Mouse (Mus musculus) embryonic facial prominence, embryonic 15.5 days (tissue): ENCODE data around the gene Cpvl. TPM values are rescaled to one million over a fixed set of nuclear protein-coding genes. Genes with fewer than 3 reads are reported as not detected.

ENCODE experiments used
- ATAC-seq: fragments of 200-750 bp; cut with Nextera tagmentation; 2 replicates; pipeline ENCODE4 v1.8.0; 2017; ENCODE audit warnings: low read depth, moderate TSS enrichment; ENCODE audit not compliant: insufficient number of reproducible peaks, low FRiP score, low TSS enrichment
- H3K27ac ChIP-seq: fragments of 300-500 bp; sonication (generic); replicated peaks from 2 replicates; pipeline ENCODE4 v1.5.1; 2015; ENCODE audit warnings: mild to moderate bottlenecking, inconsistent platforms
- H3K27me3 ChIP-seq: fragments of 300-500 bp; sonication (generic); 2 replicates; pipeline ENCODE4 v1.6.1; 2015; ENCODE audit warnings: inconsistent platforms
- H3K36me3 ChIP-seq: fragments of 300-500 bp; sonication (generic); 2 replicates; pipeline ENCODE4 v1.6.1; 2015; ENCODE audit warnings: mild to moderate bottlenecking, inconsistent platforms
- H3K4me1 ChIP-seq: fragments of 300-500 bp; sonication (generic); 2 replicates; pipeline ENCODE4 v1.6.1; 2015; ENCODE audit warnings: inconsistent platforms
- H3K4me2 ChIP-seq: fragments of 300-500 bp; sonication (generic); replicated peaks from 2 replicates; pipeline ENCODE4 v1.6.1; 2015; ENCODE audit warnings: mild to moderate bottlenecking, inconsistent platforms
- H3K4me3 ChIP-seq: fragments of 300-500 bp; sonication (generic); replicated peaks from 2 replicates; pipeline ENCODE4 v1.5.1; 2015; ENCODE audit warnings: mild to moderate bottlenecking, inconsistent platforms
- H3K9ac ChIP-seq: fragments of 300-500 bp; sonication (generic); 2 replicates; pipeline ENCODE4 v1.6.1; 2015; ENCODE audit warnings: inconsistent platforms
- H3K9me3 ChIP-seq: fragments of 300-500 bp; sonication (generic); replicated peaks from 2 replicates; pipeline ENCODE4 v1.6.1; 2016; ENCODE audit warnings: inconsistent platforms
- WGBS: fragments of 180-500 bp; shearing (Covaris S2); methylation state at CpG from one replicate; pipeline ENCODE4 v1.1.7; 2015; 5-methylcytosine and 5-hydroxymethylcytosine counted together
- polyA plus RNA-seq: library from polyadenylated mRNA; unstranded; fragments of >200 nt; fragmentation: Nextera tagmentation; extraction: Ambion mirVana; gene quantifications from 2 replicates; pipeline ENCODE4 v1.2.1, GENCODE M21; 2015

Gene Cpvl
- polyA plus RNA-seq, 1 experiment from 2014 or later = not detected

DNA sequence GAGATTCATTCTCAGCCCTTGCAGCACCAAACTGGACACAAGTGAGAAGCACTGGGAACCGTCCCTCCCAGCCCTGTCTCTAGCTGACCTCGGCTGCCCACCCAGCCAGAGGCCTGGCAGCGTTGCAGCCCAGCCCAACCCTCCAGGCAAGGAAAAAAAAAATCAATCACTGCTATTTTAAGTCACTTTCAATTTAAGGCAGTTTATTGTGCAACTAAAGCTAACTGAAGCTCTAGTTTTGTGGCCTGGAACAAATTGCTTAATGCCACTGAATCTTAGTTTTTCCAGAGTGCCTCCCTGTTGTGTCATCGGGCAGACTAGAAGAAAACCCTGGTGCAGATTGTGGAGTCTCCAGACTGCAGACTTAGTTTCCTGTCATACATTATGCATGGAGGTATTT is 17.0 kb upstream of the Cpvl start:
- Histone ChIP-seq H3K27ac (no peak overlapping the region), H3K36me3 (no peaks in the 10 kb centered on the region), H3K9me3 (no peaks in the 10 kb centered on the region), H3K27me3 (no peaks in the 10 kb centered on the region), H3K4me2 (no peak overlapping the region), H3K4me1 (peaks cover 9% of the 10 kb centered on the region; the same call in 1 of the 2 replicates), H3K4me3 (no peak overlapping the region), H3K9ac (no peak overlapping the region)
- WGBS = 17% methylated on average over 4 of the region's 4 CpGs
- ATAC-seq = no peak

DNA sequence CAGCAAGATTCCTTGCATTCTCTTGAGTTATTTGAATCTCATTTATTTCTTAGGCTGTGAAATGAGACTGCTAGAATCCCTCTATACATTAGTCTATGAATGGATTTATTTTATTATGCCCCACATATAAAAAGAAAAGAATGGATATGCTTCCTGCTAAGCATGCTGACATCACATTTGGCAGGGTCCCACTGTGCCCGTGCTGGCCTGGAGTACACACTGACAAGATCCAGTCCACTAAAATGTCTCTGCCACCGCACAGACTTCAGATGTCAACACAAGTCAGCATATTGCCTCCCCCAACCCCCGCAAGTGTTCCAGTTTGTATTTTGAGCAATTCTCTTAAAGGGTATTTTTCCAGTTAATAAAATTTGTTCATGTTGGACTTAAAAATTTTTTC is 13.9 kb upstream of the Cpvl start:
- no peaks in the 10 kb centered on the region for H3K36me3 ChIP-seq
- no peak overlapping the region for H3K4me2 ChIP-seq
- H3K9me3 ChIP-seq = no peaks in the 10 kb centered on the region
- no peak overlapping the region for H3K4me3 ChIP-seq
- no peaks in the 10 kb centered on the region for H3K27me3 ChIP-seq
- H3K27ac ChIP-seq = no peak overlapping the region
- peaks cover 9% of the 10 kb centered on the region; the same call in 1 of the 2 replicates for H3K4me1 ChIP-seq
- no peak overlapping the region for H3K9ac ChIP-seq
- 58% methylated on average over 3 of the region's 3 CpGs for WGBS
- no peak for ATAC-seq

DNA sequence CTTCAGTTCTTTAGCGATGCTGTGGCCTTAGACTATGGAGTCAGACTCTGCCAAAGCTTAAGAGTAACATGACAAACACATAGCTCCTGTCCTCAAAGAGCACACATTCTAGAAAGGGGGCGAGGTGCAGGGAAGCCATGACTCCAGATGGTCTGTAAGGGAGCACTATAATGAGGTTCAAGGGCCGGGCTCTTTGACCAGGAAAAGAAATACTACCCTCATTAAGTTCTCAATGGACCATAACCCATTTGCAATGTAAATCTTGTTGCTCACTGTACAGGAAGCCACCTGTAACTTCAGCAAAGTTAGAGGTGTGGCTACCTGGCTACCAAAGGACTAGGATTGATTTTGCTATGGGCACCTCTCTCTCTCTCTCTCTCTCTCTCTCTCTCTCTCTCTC is 8.8 kb upstream of the Cpvl start:
- Histone ChIP-seq H3K36me3 (no peaks in the 10 kb centered on the region), H3K9me3 (no peaks in the 10 kb centered on the region), H3K27me3 (no peaks in the 10 kb centered on the region), H3K27ac (no peak overlapping the region), H3K4me3 (no peak overlapping the region), H3K4me2 (no peak overlapping the region), H3K4me1 (no peaks in the 10 kb centered on the region), H3K9ac (no peak overlapping the region)
- ATAC-seq = no peak
- WGBS = 83% methylated on average over 3 of the region's 3 CpGs

DNA sequence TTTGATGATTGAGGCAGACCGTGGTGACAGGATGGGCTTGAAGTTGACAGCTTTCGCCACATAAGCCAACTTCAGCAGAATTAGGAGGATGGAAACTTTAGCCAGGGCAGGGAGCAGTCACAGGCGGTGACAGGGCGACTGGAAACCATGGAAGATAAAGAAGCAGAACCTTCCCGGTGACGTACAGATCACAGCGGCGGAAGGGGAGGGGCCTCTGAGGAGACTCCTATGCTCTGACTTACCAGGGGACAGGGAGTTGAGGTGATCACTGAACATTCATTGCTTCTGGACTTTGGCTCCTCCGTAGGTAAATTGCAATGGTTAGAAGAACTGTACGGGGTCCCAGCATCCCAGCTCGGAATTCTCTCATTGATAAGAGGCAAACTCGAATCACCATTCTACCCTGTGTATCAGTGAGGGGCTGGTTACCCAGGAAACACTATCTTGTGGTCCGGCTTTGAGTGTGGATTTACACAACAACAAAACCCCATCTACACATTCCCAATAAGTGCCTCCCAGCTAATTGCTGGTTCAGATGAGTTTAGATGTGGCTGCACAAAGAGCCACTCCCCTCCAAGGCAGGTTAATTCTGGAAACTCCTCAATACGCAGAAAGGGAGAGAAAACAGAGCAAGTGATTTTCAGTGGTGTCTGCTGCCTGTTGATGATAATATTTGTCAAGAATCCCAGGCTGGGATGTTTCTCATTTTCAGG is 8.0 kb upstream of the Cpvl start:
- Histone ChIP-seq H3K4me3 (no peak overlapping the region), H3K36me3 (no peaks in the 10 kb centered on the region), H3K4me2 (no peak overlapping the region), H3K4me1 (no peaks in the 10 kb centered on the region), H3K27me3 (no peaks in the 10 kb centered on the region), H3K9ac (no peak overlapping the region), H3K27ac (no peak overlapping the region), H3K9me3 (no peaks in the 10 kb centered on the region)
- WGBS = 65% methylated on average over 14 of the region's 14 CpGs
- no peak for ATAC-seq

DNA sequence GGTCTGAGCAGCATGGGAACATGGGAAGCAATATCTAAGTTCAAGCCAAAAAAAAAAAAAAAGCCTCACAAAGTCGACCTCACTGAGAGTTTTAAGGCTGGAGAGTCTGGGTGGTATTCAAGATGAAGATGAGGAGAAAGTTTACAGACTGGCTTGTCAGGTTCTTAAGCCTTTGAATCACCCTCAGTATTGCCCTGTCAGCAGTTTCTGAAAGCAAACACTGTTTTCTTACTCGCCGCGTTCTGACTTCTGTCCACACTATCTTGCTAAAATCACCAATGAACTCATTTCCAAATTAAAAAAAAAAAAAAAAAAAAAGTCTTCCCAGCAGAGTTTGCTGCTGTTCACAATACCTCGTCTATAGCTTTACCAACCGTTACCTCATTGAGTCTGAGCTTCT is 5.3 kb upstream of the Cpvl start:
- Histone ChIP-seq H3K9ac (no peak overlapping the region), H3K9me3 (no peaks in the 10 kb centered on the region), H3K27ac (no peak overlapping the region), H3K27me3 (no peaks in the 10 kb centered on the region), H3K36me3 (no peaks in the 10 kb centered on the region), H3K4me2 (no peak overlapping the region), H3K4me1 (no peaks in the 10 kb centered on the region), H3K4me3 (no peak overlapping the region)
- no peak for ATAC-seq
- WGBS = 67% methylated on average over 6 of the region's 6 CpGs

DNA sequence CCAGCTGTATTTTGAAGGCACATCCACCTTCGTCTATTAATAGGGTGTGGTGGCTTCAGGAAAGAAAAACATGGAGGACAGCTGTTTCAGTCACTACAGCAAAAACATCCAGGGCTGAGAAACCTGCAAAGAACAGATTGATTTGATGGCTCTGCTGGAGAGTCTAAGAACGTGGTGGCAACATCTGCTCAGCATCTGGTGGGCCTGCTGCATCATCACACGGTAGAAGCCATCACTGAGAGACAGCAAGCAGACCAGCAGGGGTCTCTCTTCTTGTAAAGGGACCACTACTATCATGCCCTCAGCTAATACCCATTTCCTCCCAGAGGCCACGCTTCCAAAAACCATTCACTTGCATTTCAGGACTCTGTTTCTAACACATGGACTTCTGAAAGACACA is 4.1 kb upstream of the Cpvl start:
- H3K9me3 ChIP-seq = no peaks in the 10 kb centered on the region
- WGBS = 42% methylated on average over 4 of the region's 4 CpGs
- no peak for ATAC-seq
- H3K4me3 ChIP-seq = no peak overlapping the region
- H3K27ac ChIP-seq = no peak overlapping the region
- no peaks in the 10 kb centered on the region for H3K4me1 ChIP-seq
- no peaks in the 10 kb centered on the region for H3K36me3 ChIP-seq
- no peak overlapping the region for H3K4me2 ChIP-seq
- no peak overlapping the region for H3K9ac ChIP-seq
- no peaks in the 10 kb centered on the region for H3K27me3 ChIP-seq

DNA sequence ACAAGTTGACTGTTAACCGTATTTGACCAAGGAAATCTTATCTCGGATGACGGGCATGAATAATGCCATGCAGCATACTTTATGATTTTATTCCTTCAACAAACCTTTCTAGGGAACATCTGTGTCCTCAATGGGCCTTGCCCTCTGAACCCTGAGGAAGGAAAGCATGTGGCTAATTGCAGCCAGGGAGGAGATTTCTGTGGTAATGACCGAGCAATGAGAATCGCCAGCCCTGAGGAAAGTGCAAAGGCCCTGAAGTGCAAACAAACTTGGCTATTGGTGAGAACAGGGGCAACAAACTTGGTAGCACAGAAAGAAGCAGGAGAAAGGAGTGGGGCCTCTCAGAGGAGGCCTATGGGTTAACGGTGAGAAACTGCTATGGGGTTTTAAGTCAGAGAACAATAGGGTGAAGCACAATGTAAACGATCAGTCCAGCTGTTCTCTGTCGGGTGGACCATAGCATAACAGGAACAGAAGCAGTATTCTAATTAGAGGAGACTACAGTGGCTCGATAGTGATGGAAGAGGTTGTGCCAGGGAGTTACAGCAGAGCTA is 3.7 kb upstream of the Cpvl start:
- Histone ChIP-seq H3K27ac (no peak overlapping the region), H3K9me3 (no peaks in the 10 kb centered on the region), H3K27me3 (no peaks in the 10 kb centered on the region), H3K4me2 (no peak overlapping the region), H3K4me1 (no peaks in the 10 kb centered on the region), H3K9ac (no peak overlapping the region), H3K4me3 (no peak overlapping the region), H3K36me3 (no peaks in the 10 kb centered on the region)
- ATAC-seq = no peak
- 55% methylated on average over 9 of the region's 9 CpGs for WGBS

DNA sequence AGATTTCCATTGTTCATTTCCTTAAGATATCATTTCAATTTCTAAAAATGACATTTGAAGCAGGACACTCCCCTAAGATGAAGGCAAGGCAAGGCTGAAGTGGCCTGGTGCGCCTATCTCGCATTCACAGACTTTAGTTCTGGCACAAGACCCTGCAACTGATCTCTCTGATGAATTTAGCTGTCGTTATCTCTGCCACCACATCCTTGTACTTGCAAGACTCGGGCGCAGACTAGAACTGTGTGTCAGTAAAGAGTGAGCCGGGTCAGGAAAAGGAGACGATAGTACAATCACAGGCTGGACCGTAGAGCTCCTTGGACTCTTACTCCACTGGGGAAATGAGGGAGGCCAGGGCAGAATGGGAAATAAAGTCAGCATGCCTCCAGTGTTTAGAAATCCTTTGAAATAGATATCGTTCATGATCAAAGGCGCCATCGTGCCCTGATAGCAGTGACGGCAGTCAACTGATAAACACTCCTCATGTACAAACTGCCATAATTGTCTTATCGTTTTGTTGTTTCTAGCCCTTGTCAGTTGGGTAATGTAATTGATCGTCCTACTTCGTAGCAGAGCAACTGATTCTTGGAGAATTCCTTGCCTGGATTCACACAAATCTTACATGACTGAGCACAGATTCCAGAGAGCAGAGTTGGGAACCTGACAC is 2.5 kb upstream of the Cpvl start:
- no peaks in the 10 kb centered on the region for H3K27me3 ChIP-seq
- H3K4me1 ChIP-seq = no peaks in the 10 kb centered on the region
- H3K4me2 ChIP-seq = no peak overlapping the region
- no peaks in the 10 kb centered on the region for H3K9me3 ChIP-seq
- 76% methylated on average over 15 of the region's 15 CpGs for WGBS
- no peak for ATAC-seq
- H3K9ac ChIP-seq = no peak overlapping the region
- H3K27ac ChIP-seq = no peak overlapping the region
- H3K4me3 ChIP-seq = no peak overlapping the region
- no peaks in the 10 kb centered on the region for H3K36me3 ChIP-seq

DNA sequence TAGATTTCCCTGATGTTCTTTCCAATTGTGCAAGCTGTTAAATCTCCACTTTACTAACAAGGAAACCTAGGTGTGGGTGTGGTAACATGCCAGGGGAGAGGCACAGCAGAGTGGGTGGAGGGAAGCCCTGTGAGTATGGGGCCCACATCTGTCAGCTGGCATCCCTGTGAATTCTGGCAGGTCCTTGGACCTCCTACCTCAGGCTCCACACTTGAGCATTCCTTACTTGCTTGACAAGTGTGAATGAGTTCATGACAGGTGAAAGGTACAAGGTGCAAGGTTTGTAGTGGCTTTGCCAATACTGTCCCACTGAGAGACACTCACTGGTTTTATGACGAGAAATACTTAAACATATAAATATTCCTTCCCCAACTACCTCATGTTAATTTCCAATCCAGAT is 4.4 kb downstream of the Cpvl start:
- H3K9ac ChIP-seq = no peak overlapping the region
- no peaks in the 10 kb centered on the region; the same call in 1 of the 2 replicates for H3K27me3 ChIP-seq
- no peaks in the 10 kb centered on the region for H3K9me3 ChIP-seq
- ATAC-seq = no peak
- no peaks in the 10 kb centered on the region for H3K4me1 ChIP-seq
- H3K36me3 ChIP-seq = no peaks in the 10 kb centered on the region
- no peak overlapping the region for H3K4me3 ChIP-seq
- H3K4me2 ChIP-seq = no peak overlapping the region
- 86% methylated on average over 1 of the region's 1 CpGs for WGBS
- H3K27ac ChIP-seq = no peak overlapping the region

DNA sequence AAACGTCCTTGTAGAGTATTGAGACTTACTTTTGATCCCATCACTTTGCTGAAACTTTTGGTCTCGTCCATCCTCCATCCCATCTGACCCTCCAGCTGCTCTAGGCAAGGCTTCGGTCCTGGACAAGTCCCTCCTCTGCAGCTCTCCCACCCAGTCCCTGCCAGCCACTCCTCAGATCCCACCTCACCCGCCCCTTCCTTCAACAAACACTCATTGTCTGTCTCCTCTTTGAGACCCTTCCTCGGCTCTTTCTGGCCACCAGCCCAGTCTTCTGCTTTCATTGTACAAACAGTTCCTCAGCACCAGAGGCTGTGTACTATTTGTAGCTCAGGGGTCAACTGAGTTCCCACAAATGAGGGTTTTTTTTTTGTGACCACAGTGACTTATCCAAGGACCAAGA is 5.0 kb downstream of the Cpvl start:
- H3K4me1 ChIP-seq = no peaks in the 10 kb centered on the region
- no peaks in the 10 kb centered on the region for H3K9me3 ChIP-seq
- no peak overlapping the region for H3K4me2 ChIP-seq
- no peaks in the 10 kb centered on the region; the same call in 1 of the 2 replicates for H3K27me3 ChIP-seq
- H3K9ac ChIP-seq = no peak overlapping the region
- H3K36me3 ChIP-seq = no peaks in the 10 kb centered on the region
- no peak overlapping the region for H3K27ac ChIP-seq
- no peak overlapping the region for H3K4me3 ChIP-seq
- 27% methylated on average over 5 of the region's 5 CpGs for WGBS
- no peak for ATAC-seq

DNA sequence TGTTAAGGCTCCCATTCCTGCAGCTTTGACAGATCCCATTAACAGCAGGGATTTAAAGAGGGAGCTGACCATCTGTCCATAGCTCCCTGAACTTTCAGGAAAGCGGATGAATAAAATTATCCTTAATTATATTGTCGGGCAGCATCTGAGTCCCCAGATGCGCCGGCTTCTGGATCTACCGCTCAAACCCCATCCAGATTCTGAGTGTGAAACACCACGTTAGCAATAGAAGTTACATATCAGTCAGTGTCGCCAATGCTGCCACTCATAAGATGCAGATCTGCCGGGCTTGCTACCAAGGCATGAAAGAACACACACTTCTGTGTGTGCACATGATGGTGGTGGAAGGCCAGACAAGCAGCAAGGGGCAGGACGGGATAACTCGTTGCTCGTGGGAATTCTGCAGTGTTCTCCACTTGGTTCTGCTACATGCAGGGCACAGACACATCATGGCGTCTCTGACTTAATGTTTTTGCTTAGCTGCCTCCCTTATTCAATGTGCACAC is 6.2 kb downstream of the Cpvl start:
- Histone ChIP-seq H3K27ac (no peak overlapping the region), H3K4me2 (no peak overlapping the region), H3K9ac (no peak overlapping the region), H3K27me3 (no peaks in the 10 kb centered on the region; the same call in 1 of the 2 replicates), H3K4me3 (no peak overlapping the region), H3K36me3 (no peaks in the 10 kb centered on the region), H3K9me3 (no peaks in the 10 kb centered on the region), H3K4me1 (no peaks in the 10 kb centered on the region)
- WGBS = 59% methylated on average over 12 of the region's 12 CpGs
- no peak for ATAC-seq
